Mouse (Mus musculus): ENCODE results near the gene Arfip1. TPM values are rescaled to one million over a fixed set of nuclear protein-coding genes. Genes with fewer than 3 reads are reported as not detected.

Arfip1 gene
- polyA plus RNA-seq (2014; fragmentation: Nextera tagmentation; extraction: Ambion mirVana): 36.5 and 42.8 TPM in 2 replicates

DNA sequence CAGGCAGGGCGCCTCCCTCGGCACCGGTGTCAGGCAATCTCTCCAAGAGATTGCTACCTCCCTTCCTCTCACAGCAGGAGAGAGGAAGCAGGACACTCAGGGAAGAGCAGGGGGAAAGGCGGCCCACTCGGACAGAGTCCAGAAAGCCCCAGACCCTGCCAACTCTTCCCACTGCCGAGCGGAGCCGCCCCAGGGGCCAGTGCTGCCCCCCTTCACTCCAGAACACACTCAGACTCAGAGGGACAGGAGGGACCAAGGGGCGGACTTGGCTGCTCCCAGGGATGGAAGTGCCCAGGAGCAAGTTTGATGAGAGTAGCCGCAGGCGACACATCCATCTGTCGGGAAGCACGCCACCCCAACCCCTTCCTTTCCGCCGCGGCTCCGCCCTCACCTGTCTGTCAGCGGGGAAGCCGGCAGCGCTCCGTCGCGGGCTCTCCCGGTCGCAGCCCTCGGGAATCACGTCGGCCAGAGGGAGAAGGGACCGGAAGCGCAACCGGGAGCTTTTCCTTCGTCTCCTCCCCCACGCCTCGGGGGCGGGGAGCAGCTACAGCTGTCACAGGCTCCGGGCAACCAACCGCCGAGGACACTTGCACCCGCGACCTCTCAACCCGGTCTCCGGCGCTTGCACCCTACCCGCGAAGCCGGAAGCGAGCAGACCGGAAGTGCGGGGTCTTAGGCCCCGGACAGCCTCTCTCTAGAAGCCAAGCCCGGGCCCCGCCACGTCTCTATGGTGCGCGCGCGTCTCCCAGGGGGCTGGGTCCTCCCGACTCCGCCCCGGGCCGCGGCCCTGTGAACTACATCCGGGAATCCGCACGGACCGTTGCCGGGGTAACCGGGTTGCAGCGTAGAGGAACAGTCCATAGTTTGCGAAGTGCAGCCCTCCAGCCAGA, at the start of gene Arfip1:
Gene Arfip1, minus strand, starts transcription at position 603 of the 890 bp plus-strand sequence.
- no peaks in the 10 kb centered on the region for H3K9me3 ChIP-seq (ENCODE audit: control insufficient read depth, low read length)
- under 1% methylated on average over 55 of the region's 70 CpGs for WGBS
- H3K27me3 ChIP-seq (ENCODE audit: control insufficient read depth, insufficient read depth, low read length): no peaks in the 10 kb centered on the region
- H3K4me3 ChIP-seq (ENCODE audit: low read depth, low read length): peak within 1 kb of the TSS; percentile 82
- peak within 1 kb of the TSS; percentile 71 for H3K9ac ChIP-seq (ENCODE audit: low read depth, low read length)
- H3K4me2 ChIP-seq (replicated peaks; ENCODE audit: low read depth, low read length): peak within 1 kb of the TSS; percentile 82
- H3K27ac ChIP-seq (ENCODE audit: low read depth, low read length): peak within 1 kb of the TSS; percentile 93
- 0 out of 2 replicates have a peak, but pooled peaks cover 5% of the 10 kb centered on the region for H3K4me1 ChIP-seq (replicated peaks; ENCODE audit: control insufficient read depth, insufficient read depth, low read length)
- ATAC-seq (ENCODE audit: low FRiP score): peak; percentile 99
- no peaks in the 10 kb centered on the region for H3K36me3 ChIP-seq (ENCODE audit: control insufficient read depth, insufficient read depth, low read length)
- peak; percentile 100 for DNase-seq (ENCODE audit: low spot score)

- no peak overlapping the region for H3K27ac ChIP-seq (ENCODE audit: low read depth, low read length)
- no peak overlapping the region for H3K9ac ChIP-seq (ENCODE audit: low read depth, low read length)
- no peak overlapping the region for H3K4me2 ChIP-seq (replicated peaks; ENCODE audit: low read depth, low read length)
- DNase-seq (ENCODE audit: low spot score): no peak
- no peaks in the 10 kb centered on the region for H3K36me3 ChIP-seq (ENCODE audit: control insufficient read depth, insufficient read depth, low read length)
- no peaks in the 10 kb centered on the region for H3K9me3 ChIP-seq (ENCODE audit: control insufficient read depth, low read length)
- no peak for ATAC-seq (ENCODE audit: low FRiP score)
- no peaks in the 10 kb centered on the region for H3K4me1 ChIP-seq (replicated peaks; ENCODE audit: control insufficient read depth, insufficient read depth, low read length)
- WGBS: 97% methylated on average over 9 of the region's 9 CpGs
- H3K4me3 ChIP-seq (ENCODE audit: low read depth, low read length): no peak overlapping the region
- no peaks in the 10 kb centered on the region for H3K27me3 ChIP-seq (ENCODE audit: control insufficient read depth, insufficient read depth, low read length)
Measured at GRCm38 (mm10) chr3:84631586-84631985, 49.2 kb upstream of the Arfip1 start.

- no peak overlapping the region for H3K9ac ChIP-seq (ENCODE audit: low read depth, low read length)
- H3K4me1 ChIP-seq (replicated peaks; ENCODE audit: control insufficient read depth, insufficient read depth, low read length): no peaks in the 10 kb centered on the region
- no peak for ATAC-seq (ENCODE audit: low FRiP score)
- no peaks in the 10 kb centered on the region for H3K27me3 ChIP-seq (ENCODE audit: control insufficient read depth, insufficient read depth, low read length)
- no peaks in the 10 kb centered on the region for H3K36me3 ChIP-seq (ENCODE audit: control insufficient read depth, insufficient read depth, low read length)
- 65% methylated on average over 3 of the region's 3 CpGs for WGBS
- H3K4me2 ChIP-seq (replicated peaks; ENCODE audit: low read depth, low read length): no peak overlapping the region
- DNase-seq (ENCODE audit: low spot score): no peak
- no peak overlapping the region for H3K4me3 ChIP-seq (ENCODE audit: low read depth, low read length)
- no peak overlapping the region for H3K27ac ChIP-seq (ENCODE audit: low read depth, low read length)
- no peaks in the 10 kb centered on the region for H3K9me3 ChIP-seq (ENCODE audit: control insufficient read depth, low read length)
Measured at GRCm38 (mm10) chr3:84622026-84622425, 39.6 kb upstream of the Arfip1 start.

DNA sequence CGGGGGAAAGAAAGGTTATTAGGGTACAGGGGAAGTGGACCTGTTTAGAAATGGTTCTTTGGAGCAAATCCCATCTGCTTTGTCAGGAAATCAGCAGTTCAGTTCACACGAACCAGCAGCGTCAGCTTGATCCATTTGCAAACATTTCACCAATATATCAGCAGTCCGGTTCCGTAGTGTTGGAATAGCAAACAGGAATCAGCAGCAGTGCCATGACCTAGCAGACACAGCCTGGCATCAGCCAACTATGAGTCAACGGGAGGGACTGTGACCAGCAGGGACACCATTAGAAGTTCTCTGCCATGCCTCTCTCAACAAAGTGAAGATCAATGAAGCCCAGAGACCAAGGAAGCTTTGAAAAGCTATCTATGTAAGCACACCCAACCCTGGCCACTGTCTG, 37.3 kb upstream of the Arfip1 start:
- DNase-seq (ENCODE audit: low spot score) (no peak), ATAC-seq (ENCODE audit: low FRiP score) (no peak)
- Histone ChIP-seq H3K27ac (ENCODE audit: low read depth, low read length) (no peak overlapping the region), H3K4me2 (replicated peaks; ENCODE audit: low read depth, low read length) (no peak overlapping the region), H3K36me3 (ENCODE audit: control insufficient read depth, insufficient read depth, low read length) (no peaks in the 10 kb centered on the region), H3K27me3 (ENCODE audit: control insufficient read depth, insufficient read depth, low read length) (no peaks in the 10 kb centered on the region), H3K4me1 (replicated peaks; ENCODE audit: control insufficient read depth, insufficient read depth, low read length) (no peaks in the 10 kb centered on the region), H3K9ac (ENCODE audit: low read depth, low read length) (no peak overlapping the region), H3K4me3 (ENCODE audit: low read depth, low read length) (no peak overlapping the region), H3K9me3 (ENCODE audit: control insufficient read depth, low read length) (no peaks in the 10 kb centered on the region)
- WGBS: 93% methylated on average over 6 of the region's 6 CpGs

DNA sequence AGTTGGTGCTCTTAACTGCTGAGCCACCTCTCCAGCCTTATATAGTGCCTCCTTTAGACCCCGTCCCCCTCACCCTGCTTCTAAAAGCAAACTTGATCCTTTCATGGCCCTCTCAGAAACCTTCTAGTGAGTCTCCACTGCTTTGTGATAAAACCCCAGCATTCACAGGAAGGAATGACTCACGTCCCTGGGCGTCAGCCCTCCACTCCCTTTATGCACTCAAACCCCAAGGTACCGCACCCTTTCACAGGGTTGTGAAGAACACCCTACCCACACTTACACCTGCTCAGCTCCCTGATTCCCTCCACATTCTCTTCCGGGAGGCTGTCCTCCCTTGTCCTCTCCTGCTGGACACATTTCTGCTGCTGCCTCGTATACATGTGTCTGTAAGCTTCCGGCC, 36.6 kb upstream of the Arfip1 start:
- H3K36me3 ChIP-seq (ENCODE audit: control insufficient read depth, insufficient read depth, low read length): no peaks in the 10 kb centered on the region
- no peaks in the 10 kb centered on the region for H3K9me3 ChIP-seq (ENCODE audit: control insufficient read depth, low read length)
- no peak overlapping the region for H3K27ac ChIP-seq (ENCODE audit: low read depth, low read length)
- DNase-seq (ENCODE audit: low spot score) (no peak), ATAC-seq (ENCODE audit: low FRiP score) (no peak)
- H3K9ac ChIP-seq (ENCODE audit: low read depth, low read length): no peak overlapping the region
- no peaks in the 10 kb centered on the region for H3K4me1 ChIP-seq (replicated peaks; ENCODE audit: control insufficient read depth, insufficient read depth, low read length)
- H3K4me2 ChIP-seq (replicated peaks; ENCODE audit: low read depth, low read length): no peak overlapping the region
- no peak overlapping the region for H3K4me3 ChIP-seq (ENCODE audit: low read depth, low read length)
- H3K27me3 ChIP-seq (ENCODE audit: control insufficient read depth, insufficient read depth, low read length): no peaks in the 10 kb centered on the region
- 94% methylated on average over 7 of the region's 7 CpGs for WGBS

- Histone ChIP-seq H3K4me1 (replicated peaks; ENCODE audit: control insufficient read depth, insufficient read depth, low read length) (no peaks in the 10 kb centered on the region), H3K27ac (ENCODE audit: low read depth, low read length) (no peak overlapping the region), H3K27me3 (ENCODE audit: control insufficient read depth, insufficient read depth, low read length) (no peaks in the 10 kb centered on the region), H3K4me3 (ENCODE audit: low read depth, low read length) (no peak overlapping the region), H3K4me2 (replicated peaks; ENCODE audit: low read depth, low read length) (no peak overlapping the region), H3K9ac (ENCODE audit: low read depth, low read length) (no peak overlapping the region), H3K9me3 (ENCODE audit: control insufficient read depth, low read length) (no peaks in the 10 kb centered on the region), H3K36me3 (ENCODE audit: control insufficient read depth, insufficient read depth, low read length) (no peaks in the 10 kb centered on the region)
- 94% methylated on average over 2 of the region's 2 CpGs for WGBS
- DNase-seq (ENCODE audit: low spot score) (no peak), ATAC-seq (ENCODE audit: low FRiP score) (no peak)
Measured at GRCm38 (mm10) chr3:84618627-84619026, 36.2 kb upstream of the Arfip1 start.

GRCm38 (mm10) chr3:84615856-84616225, 33.4 kb upstream of the Arfip1 start:
- DNase-seq (ENCODE audit: low spot score): no peak
- Histone ChIP-seq H3K36me3 (ENCODE audit: control insufficient read depth, insufficient read depth, low read length) (no peaks in the 10 kb centered on the region), H3K4me2 (replicated peaks; ENCODE audit: low read depth, low read length) (no peak overlapping the region), H3K27me3 (ENCODE audit: control insufficient read depth, insufficient read depth, low read length) (no peaks in the 10 kb centered on the region), H3K9ac (ENCODE audit: low read depth, low read length) (no peak overlapping the region), H3K4me3 (ENCODE audit: low read depth, low read length) (no peak overlapping the region), H3K27ac (ENCODE audit: low read depth, low read length) (no peak overlapping the region), H3K9me3 (ENCODE audit: control insufficient read depth, low read length) (no peaks in the 10 kb centered on the region), H3K4me1 (replicated peaks; ENCODE audit: control insufficient read depth, insufficient read depth, low read length) (no peaks in the 10 kb centered on the region)
- ATAC-seq (ENCODE audit: low FRiP score): no peak
- WGBS: 40% methylated on average over 7 of the region's 7 CpGs

- peak; percentile 39 for DNase-seq (ENCODE audit: low spot score)
- H3K9me3 ChIP-seq (ENCODE audit: control insufficient read depth, low read length): no peaks in the 10 kb centered on the region
- no peak overlapping the region for H3K4me2 ChIP-seq (replicated peaks; ENCODE audit: low read depth, low read length)
- H3K4me3 ChIP-seq (ENCODE audit: low read depth, low read length): no peak overlapping the region
- no peak overlapping the region for H3K27ac ChIP-seq (ENCODE audit: low read depth, low read length)
- H3K36me3 ChIP-seq (ENCODE audit: control insufficient read depth, insufficient read depth, low read length): no peaks in the 10 kb centered on the region
- H3K9ac ChIP-seq (ENCODE audit: low read depth, low read length): no peak overlapping the region
- H3K27me3 ChIP-seq (ENCODE audit: control insufficient read depth, insufficient read depth, low read length): no peaks in the 10 kb centered on the region
- H3K4me1 ChIP-seq (replicated peaks; ENCODE audit: control insufficient read depth, insufficient read depth, low read length): no peaks in the 10 kb centered on the region
- no peak for ATAC-seq (ENCODE audit: low FRiP score)
- 34% methylated on average over 5 of the region's 5 CpGs for WGBS
Measured at GRCm38 (mm10) chr3:84615050-84615855, 32.8 kb upstream of the Arfip1 start.
